Mouse (Mus musculus) neural tube, embryonic 15.5 days (tissue): ENCODE measurements around the gene AW146154. TPM values are rescaled to one million over a fixed set of nuclear protein-coding genes. Genes with fewer than 3 reads are reported as not detected.
"Not testable (repeated sequence)": the region's sequence is repeated elsewhere in the genome, so short reads cannot be mapped to it uniquely, and the experiment has no call there.

Source experiments
- ATAC-seq: fragments of 200-750 bp; cut with Nextera tagmentation; 2 replicates; pipeline ENCODE4 v1.8.0; 2017; ENCODE audit warnings: mild to moderate bottlenecking, moderate TSS enrichment, moderate library complexity; ENCODE audit not compliant: low FRiP score
- H3K27ac ChIP-seq: fragments of 300-500 bp; sonication (generic); replicated peaks from 2 replicates; pipeline ENCODE4 v1.5.1; 2015; ENCODE audit warnings: mild to moderate bottlenecking, inconsistent platforms
- H3K27me3 ChIP-seq: fragments of 300-500 bp; sonication (generic); replicated peaks from 2 replicates; pipeline ENCODE4 v1.6.1; 2015; ENCODE audit warnings: inconsistent platforms
- H3K36me3 ChIP-seq: fragments of 300-500 bp; sonication (generic); 2 replicates; pipeline ENCODE4 v1.6.1; 2015; ENCODE audit warnings: inconsistent platforms
- H3K4me1 ChIP-seq: fragments of 300-500 bp; sonication (generic); 2 replicates; pipeline ENCODE4 v1.6.1; 2015; ENCODE audit warnings: inconsistent platforms
- H3K4me2 ChIP-seq: fragments of 300-500 bp; sonication (generic); 2 replicates; pipeline ENCODE4 v1.6.1; 2015; ENCODE audit warnings: inconsistent platforms, mild to moderate bottlenecking, moderate library complexity
- H3K4me3 ChIP-seq: fragments of 300-500 bp; sonication (generic); replicated peaks from 2 replicates; pipeline ENCODE4 v1.5.1; 2015; ENCODE audit warnings: mild to moderate bottlenecking, inconsistent platforms
- H3K9ac ChIP-seq: fragments of 300-500 bp; sonication (generic); replicated peaks from 2 replicates; pipeline ENCODE4 v1.6.1; 2015; ENCODE audit warnings: mild to moderate bottlenecking, inconsistent platforms
- H3K9me3 ChIP-seq: fragments of 300-500 bp; sonication (generic); replicated peaks from 2 replicates; pipeline ENCODE4 v1.6.1; 2016; ENCODE audit warnings: inconsistent platforms
- WGBS: fragments of 180-500 bp; shearing (Covaris S2); methylation state at CpG from one replicate; pipeline ENCODE4 v1.1.7; 2015; ENCODE audit warnings: mixed read lengths; 5-methylcytosine and 5-hydroxymethylcytosine counted together
- polyA plus RNA-seq: library from polyadenylated mRNA; unstranded; fragments of >200 nt; fragmentation: Nextera tagmentation; extraction: Ambion mirVana; gene quantifications from 2 replicates; pipeline ENCODE4 v1.2.1, GENCODE M21; 2015

Gene AW146154
- 4.4 and 6.2 TPM in 2 replicates for polyA plus RNA-seq

DNA sequence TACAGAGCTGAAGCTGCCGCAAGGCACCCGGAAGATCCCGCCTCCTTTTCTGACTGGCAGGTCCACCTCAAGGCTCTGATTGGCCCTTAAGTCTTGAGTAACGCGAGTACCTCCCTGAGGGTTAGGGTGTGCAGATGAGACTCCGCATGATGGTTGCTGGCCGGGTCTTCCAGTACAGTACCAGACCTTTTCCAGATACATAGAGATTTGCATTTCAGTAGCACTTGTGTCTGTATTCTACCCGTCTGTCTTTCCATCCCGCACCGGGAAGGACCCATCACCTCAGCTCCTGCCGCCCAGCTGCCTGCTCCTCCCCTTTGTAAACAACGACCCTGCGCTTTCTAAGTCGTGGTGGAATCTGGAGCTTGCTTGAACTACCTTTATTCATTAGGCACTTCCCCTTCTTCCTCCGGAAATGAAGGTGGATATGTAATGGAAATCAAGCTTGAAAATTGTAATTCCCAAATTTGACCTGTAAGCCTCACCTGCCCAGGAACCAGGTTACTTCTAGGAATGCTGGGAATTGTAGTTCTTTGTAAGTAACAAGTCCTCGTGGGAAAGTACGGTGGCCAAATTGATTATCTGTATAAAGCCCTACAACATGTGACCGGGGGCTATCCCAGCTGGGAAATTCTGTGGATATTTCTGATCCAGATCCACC is at the start of gene AW146154, which contains the start of gene Gm20449:
AW146154 (minus strand) TSS at position 502 of the 661 bp plus-strand sequence.
Gm20449 (minus strand) TSS at position 29 of the 661 bp plus-strand sequence.
- Histone ChIP-seq H3K27me3 (no peaks in the 10 kb centered on the region), H3K36me3 (peaks cover 6% of the 10 kb centered on the region), H3K9ac (peak within 1 kb of the TSS; percentile 62), H3K4me3 (peak within 1 kb of the TSS; percentile 81), H3K4me1 (peaks cover 10% of the 10 kb centered on the region; the same call in 1 of the 2 replicates), H3K27ac (peak within 1 kb of the TSS; percentile 80), H3K4me2 (peak within 1 kb of the TSS; percentile 85), H3K9me3 (no peaks in the 10 kb centered on the region)
- peak; percentile 98 for ATAC-seq
- under 1% methylated on average over 18 of the region's 18 CpGs for WGBS

DNA sequence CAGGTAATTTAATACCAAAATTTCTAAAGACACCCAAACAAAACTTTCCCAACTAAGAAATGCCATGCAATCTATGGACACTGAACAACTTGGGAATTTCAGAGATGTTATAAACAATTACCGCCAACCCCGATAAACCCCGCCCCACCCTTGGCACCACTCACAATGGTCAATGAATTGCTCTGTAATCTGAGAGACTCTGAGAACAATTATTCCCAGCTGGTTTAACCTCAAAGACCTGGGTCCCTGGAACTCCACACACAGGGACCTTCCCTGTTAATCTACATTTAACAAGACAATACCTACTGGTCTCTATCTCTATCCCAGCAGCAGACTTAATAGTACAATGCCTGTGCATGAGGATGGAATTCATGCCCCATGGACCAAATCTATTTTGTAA is 13.0 kb upstream of the AW146154 start:
- Histone ChIP-seq H3K4me2 (no peak overlapping the region), H3K27me3 (no peaks in the 10 kb centered on the region), H3K4me1 (no peaks in the 10 kb centered on the region), H3K9ac (no peak overlapping the region), H3K4me3 (no peak overlapping the region), H3K9me3 (0 out of 2 replicates have a peak, but pooled peaks cover 2% of the 10 kb centered on the region), H3K27ac (no peak overlapping the region), H3K36me3 (no peaks in the 10 kb centered on the region)
- ATAC-seq = no peak
- WGBS = 85% methylated on average over 3 of the region's 3 CpGs

- no peak overlapping the region for H3K4me3 ChIP-seq
- no peaks in the 10 kb centered on the region for H3K4me1 ChIP-seq
- no peaks in the 10 kb centered on the region for H3K9me3 ChIP-seq
- no peak overlapping the region for H3K27ac ChIP-seq
- no peaks in the 10 kb centered on the region for H3K27me3 ChIP-seq
- 14% methylated on average over 1 of the region's 1 CpGs for WGBS
- H3K36me3 ChIP-seq = no peaks in the 10 kb centered on the region
- no peak for ATAC-seq
- no peak overlapping the region for H3K9ac ChIP-seq
- H3K4me2 ChIP-seq = no peak overlapping the region
Measured at GRCm38 (mm10) chr7:41512207-41512606, 12.5 kb upstream of the AW146154 start.

GRCm38 (mm10) chr7:41502402-41502801 is 2.7 kb upstream of the AW146154 start:
- Histone ChIP-seq H3K4me3 (no peak overlapping the region), H3K9ac (no peak overlapping the region), H3K36me3 (no peaks in the 10 kb centered on the region), H3K4me2 (no peak overlapping the region), H3K9me3 (no peaks in the 10 kb centered on the region), H3K27ac (no peak overlapping the region), H3K27me3 (no peaks in the 10 kb centered on the region), H3K4me1 (peaks cover 10% of the 10 kb centered on the region; the same call in 1 of the 2 replicates)
- WGBS = 61% methylated on average over 1 of the region's 1 CpGs
- ATAC-seq = no peak

DNA sequence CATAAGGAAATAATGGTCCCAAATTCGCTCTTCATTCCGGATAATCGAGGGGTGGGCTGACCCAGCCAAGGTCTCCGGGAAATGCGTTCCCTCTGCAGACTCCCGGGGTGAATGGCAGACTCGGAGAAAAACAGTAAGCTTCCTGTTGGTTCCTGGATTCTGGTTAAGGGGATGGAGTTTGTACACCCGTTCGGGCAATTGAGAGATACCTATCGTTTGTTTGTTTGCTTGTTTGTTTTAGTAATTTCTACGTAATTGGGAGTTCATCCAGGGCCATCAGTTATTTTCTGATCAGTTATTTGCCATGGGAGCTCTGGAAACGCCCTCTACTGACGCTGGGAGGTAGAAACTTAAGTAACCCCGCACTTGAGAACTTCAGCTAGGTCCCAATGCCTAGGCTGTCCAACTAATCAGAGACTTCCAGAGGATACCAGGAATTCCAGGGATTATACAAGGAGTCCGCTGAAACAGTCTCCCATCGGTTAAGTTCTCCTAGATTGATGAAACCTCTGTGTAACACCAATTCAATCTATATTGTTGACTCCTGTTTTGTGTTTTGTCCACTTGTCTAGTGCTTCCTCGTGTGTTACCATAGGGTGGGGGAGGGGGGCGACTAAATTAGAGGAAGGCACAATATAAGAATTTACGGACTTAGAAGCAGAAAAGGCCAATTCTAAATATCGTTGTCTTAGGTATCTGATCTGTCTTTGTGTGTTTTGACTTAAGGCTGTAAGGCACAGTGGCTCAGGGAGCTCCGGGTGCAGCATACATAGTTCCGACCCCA is 653 bp upstream of the AW146154 start:
- Histone ChIP-seq H3K27ac (no peak overlapping the region), H3K36me3 (no peaks in the 10 kb centered on the region; the same call in 1 of the 2 replicates), H3K27me3 (no peaks in the 10 kb centered on the region), H3K9me3 (no peaks in the 10 kb centered on the region), H3K9ac (peak overlapping the region; percentile 62), H3K4me2 (peak overlapping the region; percentile 85), H3K4me3 (peak overlapping the region; percentile 81), H3K4me1 (peaks cover 10% of the 10 kb centered on the region; the same call in 1 of the 2 replicates)
- WGBS = 20% methylated on average over 22 of the region's 22 CpGs
- ATAC-seq = peak; percentile 43

DNA sequence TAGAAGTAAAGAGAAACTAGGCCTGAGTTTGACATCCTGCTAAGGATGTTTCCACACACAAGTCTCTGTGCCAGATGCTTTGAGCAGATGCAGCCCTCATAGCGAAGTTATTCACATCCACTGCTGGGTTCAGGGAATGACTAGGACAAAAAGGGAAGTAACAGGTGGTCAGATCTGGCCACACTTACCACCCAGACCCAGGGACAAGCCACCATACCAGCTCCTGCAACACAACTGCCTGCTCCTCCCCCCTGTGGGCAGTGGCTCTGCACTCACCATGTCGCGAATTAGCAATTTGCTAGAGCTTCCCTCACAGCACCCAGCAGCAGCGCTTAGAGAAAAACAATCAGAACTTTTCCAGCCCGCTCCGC is 687 bp downstream of the AW146154 start:
- ATAC-seq, H3K36me3 ChIP-seq, H3K27me3 ChIP-seq, H3K9me3 ChIP-seq, H3K4me1 ChIP-seq: not testable (repeated sequence)
- 0% methylated on average over 6 of the region's 6 CpGs for WGBS
- Histone ChIP-seq H3K4me2 (peak overlapping the region; percentile 85), H3K4me3 (peak overlapping the region; percentile 81), H3K27ac (peak overlapping the region; percentile 80), H3K9ac (peak overlapping the region; percentile 62)

GRCm38 (mm10) chr7:41498464-41498863 is 1.2 kb downstream of the AW146154 start:
- peak overlapping the region; percentile 85 for H3K4me2 ChIP-seq
- H3K27ac ChIP-seq, H3K27me3 ChIP-seq, H3K9ac ChIP-seq, H3K36me3 ChIP-seq, H3K4me1 ChIP-seq, H3K9me3 ChIP-seq, ATAC-seq: not testable (repeated sequence)
- 76% methylated on average over 3 of the region's 4 CpGs for WGBS
- peak overlapping the region; percentile 81 for H3K4me3 ChIP-seq

DNA sequence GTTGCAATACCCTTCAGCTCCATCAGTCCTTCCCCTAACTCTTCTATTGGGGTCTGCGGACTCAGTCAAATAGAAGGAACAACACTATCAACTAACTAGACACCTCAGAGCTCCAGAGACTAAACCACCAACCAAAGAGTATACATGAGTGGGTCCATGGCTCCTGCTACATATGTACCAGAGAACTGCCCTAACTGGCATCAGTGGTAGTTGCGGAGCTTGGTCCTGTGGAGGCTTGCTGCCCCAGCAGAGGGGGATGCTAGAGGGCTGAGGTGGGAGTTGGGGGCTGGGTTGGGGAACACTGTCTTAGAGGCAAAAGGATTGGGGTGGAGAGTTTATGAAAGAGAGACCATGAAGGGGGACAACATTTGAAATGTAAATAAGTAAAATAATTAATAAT is 1.8 kb downstream of the AW146154 start:
- Histone ChIP-seq H3K4me1 (peaks cover 10% of the 10 kb centered on the region; the same call in 1 of the 2 replicates), H3K27me3 (no peaks in the 10 kb centered on the region), H3K9me3 (0 out of 2 replicates have a peak, but pooled peaks cover 2% of the 10 kb centered on the region), H3K27ac (no peak overlapping the region), H3K4me2 (no peak overlapping the region), H3K36me3 (peaks cover 6% of the 10 kb centered on the region), H3K9ac (no peak overlapping the region), H3K4me3 (no peak overlapping the region)
- 96% methylated on average over 2 of the region's 2 CpGs for WGBS
- no peak for ATAC-seq

- ATAC-seq = peak; percentile 57; the same call in 1 of the 2 replicates
- H3K9ac ChIP-seq = peak overlapping the region; percentile 30; the same call in 1 of the 2 replicates
- 9% methylated on average over 10 of the region's 10 CpGs for WGBS
Measured at GRCm38 (mm10) chr7:41451864-41452263, 47.8 kb downstream of the AW146154 start.

DNA sequence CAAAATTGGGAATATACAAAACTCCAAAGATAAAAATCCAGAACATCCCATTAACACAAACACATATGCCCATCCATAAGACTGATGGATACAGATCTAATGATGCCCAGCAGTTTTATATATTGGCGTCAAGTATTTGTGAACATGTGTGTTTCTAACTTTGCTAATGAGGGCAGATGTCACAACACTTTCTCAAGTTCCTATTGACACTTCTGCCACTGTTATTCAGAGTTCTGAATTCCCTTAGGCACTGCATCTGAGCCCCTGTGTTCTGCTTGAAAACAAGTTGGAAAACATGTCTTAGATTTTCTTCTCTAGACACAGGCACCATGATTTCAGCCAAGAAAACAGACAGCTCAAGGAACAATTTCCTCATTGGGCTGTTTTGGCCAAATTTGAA is 51.1 kb downstream of the AW146154 start, which contains the start of gene Vmn2r57:
Vmn2r57 (minus strand) TSS at position 101 of the 400 bp plus-strand sequence.
- not testable (repeated sequence) for H3K9ac ChIP-seq, ATAC-seq, H3K36me3 ChIP-seq, H3K9me3 ChIP-seq, H3K4me3 ChIP-seq, H3K27me3 ChIP-seq, H3K4me1 ChIP-seq, H3K27ac ChIP-seq, H3K4me2 ChIP-seq
- 73% methylated on average over 1 of the region's 1 CpGs for WGBS

More at GRCm38 (mm10) chr7:41451864-41452263, 47.8 kb downstream of the AW146154 start:
- H3K27ac ChIP-seq = no peak overlapping the region
- peak overlapping the region; percentile 28 for H3K4me2 ChIP-seq
- H3K27me3 ChIP-seq = no peaks in the 10 kb centered on the region
- no peaks in the 10 kb centered on the region for H3K36me3 ChIP-seq
- H3K4me3 ChIP-seq = no peak overlapping the region
- H3K9me3 ChIP-seq = no peaks in the 10 kb centered on the region
- no peaks in the 10 kb centered on the region for H3K4me1 ChIP-seq
